Mouse (Mus musculus) spleen, adult 12 weeks (tissue): Measurements from ENCODE around the gene Xirp1.
"Not testable (repeated sequence)": the region's sequence is repeated elsewhere in the genome, so short reads cannot be mapped to it uniquely, and the experiment has no call there.

ENCODE experiments used
- DNase-seq: peaks from one replicate; pipeline ENCODE4 v3.0.0; 2022; ENCODE audit warnings: low spot score

Gene Xirp1

GRCm38 (mm10) chr9:120020285-120020890 lies 3.0 kb downstream of the Xirp1 start:
- peak; percentile 52 for DNase-seq

- no peak for DNase-seq
Observed at GRCm38 (mm10) chr9:120016956-120017355, 6.4 kb downstream of the Xirp1 start.

GRCm38 (mm10) chr9:120014828-120015227 lies 8.6 kb downstream of the Xirp1 start:
- no peak for DNase-seq

- no peak for DNase-seq
Observed at GRCm38 (mm10) chr9:120013251-120013820, 10.1 kb downstream of the Xirp1 start.

- DNase-seq, result no peak
Observed at GRCm38 (mm10) chr9:120012781-120013180, 10.6 kb downstream of the Xirp1 start.

GRCm38 (mm10) chr9:120012161-120012560 lies 11.2 kb downstream of the Xirp1 start:
- DNase-seq, result not testable (repeated sequence)

- peak; percentile 38 for DNase-seq
Observed at GRCm38 (mm10) chr9:120011533-120011932, 11.9 kb downstream of the Xirp1 start.

GRCm38 (mm10) chr9:120010781-120011511 lies 12.5 kb downstream of the Xirp1 start:
- peak; percentile 86 for DNase-seq

- DNase-seq, result no peak
Observed at GRCm38 (mm10) chr9:120009871-120010270, 13.5 kb downstream of the Xirp1 start.

- DNase-seq, result no peak
Observed at GRCm38 (mm10) chr9:120009226-120009841, 14.1 kb downstream of the Xirp1 start.

GRCm38 (mm10) chr9:120007833-120008232 lies 15.6 kb downstream of the Xirp1 start:
- DNase-seq, result no peak

GRCm38 (mm10) chr9:120005936-120006335 lies 17.5 kb downstream of the Xirp1 start:
- no peak for DNase-seq

GRCm38 (mm10) chr9:120002893-120003292 lies 20.5 kb downstream of the Xirp1 start:
- DNase-seq, result no peak

- peak; percentile 37 for DNase-seq
Observed at GRCm38 (mm10) chr9:120001945-120002725, 21.3 kb downstream of the Xirp1 start.

- DNase-seq, result no peak
Observed at GRCm38 (mm10) chr9:120000761-120001160, 22.6 kb downstream of the Xirp1 start.

GRCm38 (mm10) chr9:119999636-120000035 lies 23.8 kb downstream of the Xirp1 start:
- no peak for DNase-seq

GRCm38 (mm10) chr9:119998776-119999175 lies 24.6 kb downstream of the Xirp1 start:
- DNase-seq, result no peak

- no peak for DNase-seq
Observed at GRCm38 (mm10) chr9:119996080-119996479, 27.3 kb downstream of the Xirp1 start.

- no peak for DNase-seq
Observed at GRCm38 (mm10) chr9:119994207-119994606, 29.2 kb downstream of the Xirp1 start.

GRCm38 (mm10) chr9:119993092-119993844 lies 30.1 kb downstream of the Xirp1 start:
- DNase-seq, result no peak

GRCm38 (mm10) chr9:119991310-119991709 lies 32.1 kb downstream of the Xirp1 start:
- DNase-seq, result no peak
